Comparison of ENCODE assay signal across 17 mouse cellular contexts in the genomic region with DNA sequence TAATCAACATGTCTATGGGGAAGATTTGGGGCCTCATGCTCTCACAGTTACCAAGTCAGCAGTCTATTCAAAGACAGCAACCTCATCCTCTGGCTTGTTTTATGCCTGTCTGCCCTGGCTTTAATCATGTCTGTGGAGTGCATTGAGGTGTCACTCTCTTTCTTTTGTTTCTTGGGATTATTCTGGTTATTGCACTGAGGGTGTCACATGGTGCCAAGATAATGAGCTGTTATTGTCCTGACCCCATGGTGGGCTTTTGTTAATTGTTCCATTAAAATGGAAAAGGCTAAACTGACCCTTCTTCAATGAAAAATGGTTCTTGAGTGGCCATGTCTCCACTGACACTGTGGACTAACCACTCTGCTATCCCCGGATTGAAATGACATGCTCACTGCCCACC. TPM values are rescaled to one million over a fixed set of nuclear protein-coding genes. Genes with fewer than 3 reads are reported as not detected.
"Had no signal": no experiment of that assay in that cellular context is flagged by ENCODE, and none has a peak within 500 bp of the region (broad histone marks: within the 10 kb centered on the region; RNA-seq: fewer than 3 reads in every experiment).

No protein-coding gene starts in this region.

- H3K27me3 ChIP-seq: liver, embryonic 13.5 days; lung, embryonic 15.5 days; megakaryocyte, embryonic 14.5 days; neural tube, embryonic 13.5 days; stomach, embryonic 15.5 days had no signal

- H3K27ac ChIP-seq: limb, embryonic 12.5 days; liver, embryonic 13.5 days; lung, embryonic 15.5 days; macrophage; neural tube, embryonic 13.5 days; stomach, embryonic 15.5 days had no signal

- H3K4me1 ChIP-seq: limb, embryonic 12.5 days; liver, embryonic 13.5 days; lung, embryonic 15.5 days; megakaryocyte, embryonic 14.5 days; neural tube, embryonic 13.5 days; stomach, embryonic 15.5 days had no signal

- DNase-seq: kidney, adult 8-10 months; kidney, postnatal 25 days; layer of hippocampus, postnatal 36 days; liver; liver, embryonic 13.5 days; liver, postnatal 0 days; lung, postnatal 14 days; midbrain, embryonic 14.5 days; thymus, adult 2 months; thymus, postnatal 25 days had no signal

- H3K9me3 ChIP-seq: limb, embryonic 12.5 days; liver, embryonic 13.5 days; lung, embryonic 15.5 days; neural tube, embryonic 13.5 days; stomach, embryonic 15.5 days had no signal

- H3K4me2 ChIP-seq: limb, embryonic 12.5 days; liver, embryonic 13.5 days; lung, embryonic 15.5 days; neural tube, embryonic 13.5 days; stomach, embryonic 15.5 days had no signal

- H3K36me3 ChIP-seq: limb, embryonic 12.5 days; liver, embryonic 13.5 days; lung, embryonic 15.5 days; neural tube, embryonic 13.5 days; stomach, embryonic 15.5 days had no signal

- ATAC-seq: intestine, postnatal 0 days; liver, postnatal 0 days had no signal

- H3K9ac ChIP-seq: limb, embryonic 12.5 days; liver, embryonic 13.5 days; liver, postnatal 0 days; lung, embryonic 15.5 days; neural tube, embryonic 13.5 days; stomach, embryonic 15.5 days had no signal

- H3K4me3 ChIP-seq: limb, embryonic 12.5 days; liver, embryonic 13.5 days; lung, embryonic 15.5 days; megakaryocyte, embryonic 14.5 days; neural tube, embryonic 13.5 days; stomach, embryonic 15.5 days had no signal

RNA-seq across cellular contexts. Expression of a gene that starts 34.0 kb away (rescaled TPM):
- polyA plus RNA-seq: macrophage had no signal
